Mouse (Mus musculus) liver, embryonic 14.5 days (tissue): ENCODE results near the gene Npff.

Experiments used
- CTCF ChIP-seq: IDR thresholded peaks from 2 replicates; pipeline ENCODE4 v1.5.1; 2016; ENCODE audit warnings: antibody characterized with exemption, low read depth, control low read depth
- EP300 ChIP-seq: IDR thresholded peaks from 2 replicates; pipeline ENCODE4 v1.6.1; 2016; ENCODE audit warnings: antibody characterized with exemption, low read depth

- no peak for TF ChIP-seq EP300
- no peak for TF ChIP-seq CTCF
These were observed 41.6 kb downstream of the Npff start for GRCm38 (mm10) chr15:102483136-102483535.
